Mouse (Mus musculus) CD8-positive naive resting alpha-beta T cell, adult 2 months (primary cell): ENCODE results near the gene Tenm3.

Experiments used
- DNase-seq, 2 experiments: peaks; one replicate each; pipeline ENCODE4 v3.0.0; 2022; ENCODE audit warnings: low read depth in 2 of 2, low spot score in 2 of 2

Gene Tenm3

DNA sequence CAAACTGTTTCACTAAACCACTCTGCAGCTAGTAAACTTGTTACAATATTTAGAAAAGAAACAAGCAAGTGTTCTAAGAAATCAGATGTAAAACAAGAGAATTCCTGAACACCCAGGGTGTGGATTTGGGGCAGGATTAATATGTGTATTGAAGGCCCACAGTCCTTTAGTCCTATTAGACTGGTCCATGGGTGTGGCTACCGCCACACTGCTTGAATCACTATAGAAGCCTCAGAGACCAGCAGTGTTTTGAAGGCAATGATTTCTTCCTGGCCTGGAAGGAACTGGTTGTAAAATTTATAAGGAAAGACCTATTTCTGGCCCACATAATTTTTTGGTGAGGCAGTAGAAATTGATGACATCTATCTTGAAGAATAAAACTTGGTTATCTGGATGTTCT is 33.1 kb downstream of the Tenm3 start:
- no peak for DNase-seq

DNA sequence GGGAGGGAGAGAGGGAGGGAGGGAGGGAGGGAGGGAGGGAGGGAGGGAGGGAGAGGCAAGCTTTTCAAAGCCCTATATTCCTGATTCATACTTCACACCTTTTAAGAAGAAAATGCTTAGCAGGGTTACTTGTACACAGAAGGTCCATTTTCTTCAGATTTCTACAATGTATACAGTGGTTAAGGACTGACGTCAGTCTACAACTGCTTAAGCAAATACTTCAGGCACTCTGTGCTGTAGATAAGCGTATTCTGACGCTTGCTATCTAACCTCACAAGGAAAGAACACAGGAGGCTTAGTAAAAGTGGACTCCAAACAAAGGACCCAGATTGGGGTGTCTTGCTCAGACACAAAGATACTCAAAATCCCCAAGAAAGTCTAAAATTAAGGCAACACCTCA is 34.6 kb downstream of the Tenm3 start:
- no peak for DNase-seq

DNA sequence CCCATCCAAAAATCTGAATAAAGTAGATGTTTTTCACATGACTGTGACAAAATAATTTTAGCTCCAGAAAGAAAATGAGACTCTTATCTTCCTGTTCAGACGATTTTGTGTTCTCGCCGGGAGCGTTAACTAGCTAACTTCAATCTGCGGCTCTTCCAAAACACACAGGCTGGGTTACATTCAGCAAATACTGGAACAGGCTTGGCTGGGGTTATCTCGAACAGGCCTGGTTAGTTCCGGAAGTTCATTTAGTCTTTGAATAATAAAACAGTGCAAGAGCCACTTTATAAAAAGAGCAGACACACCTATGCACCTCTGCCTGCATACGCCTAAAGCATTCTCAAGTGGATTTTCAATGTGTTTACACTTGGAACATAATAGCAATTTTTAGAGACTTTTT is 40.7 kb downstream of the Tenm3 start:
- DNase-seq = no peak

DNA sequence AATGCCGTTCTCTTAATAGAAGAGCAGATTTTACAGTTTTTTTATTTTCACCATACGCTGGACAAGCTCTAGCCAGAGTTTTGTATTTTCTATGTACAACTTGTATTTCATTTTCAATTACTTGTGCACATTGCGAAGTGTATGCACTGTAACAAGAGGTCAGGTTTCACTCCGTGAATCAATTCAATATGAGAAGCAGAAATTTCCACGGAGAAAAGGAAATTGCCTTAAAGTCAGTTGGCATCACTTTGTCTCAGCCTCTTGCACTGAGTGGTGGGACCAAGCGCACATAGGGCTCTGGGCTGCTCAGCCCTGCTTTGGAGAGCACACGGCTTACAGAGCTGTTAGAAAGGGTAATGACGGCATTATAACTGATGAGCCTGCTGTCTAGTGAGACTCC is 41.5 kb downstream of the Tenm3 start:
- no peak for DNase-seq

DNA sequence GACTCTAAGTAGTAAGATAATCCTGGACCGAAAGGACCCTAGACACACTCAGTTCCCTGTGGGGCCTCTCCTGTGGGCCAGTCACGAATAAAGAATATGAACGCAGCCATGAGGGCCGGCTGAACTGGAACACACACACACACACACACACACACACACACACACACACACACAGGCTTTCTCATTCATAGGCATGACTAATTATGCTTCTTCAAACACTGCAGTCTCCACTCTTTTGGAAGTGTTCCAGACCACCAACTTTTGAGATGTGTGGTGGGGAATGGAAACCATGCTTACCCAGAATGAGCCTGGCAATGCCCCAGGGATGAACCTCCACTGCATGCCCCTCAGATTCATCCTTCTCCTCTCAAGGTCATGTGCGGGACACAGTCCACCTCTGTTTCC is 45.8 kb downstream of the Tenm3 start:
- no peak for DNase-seq

DNA sequence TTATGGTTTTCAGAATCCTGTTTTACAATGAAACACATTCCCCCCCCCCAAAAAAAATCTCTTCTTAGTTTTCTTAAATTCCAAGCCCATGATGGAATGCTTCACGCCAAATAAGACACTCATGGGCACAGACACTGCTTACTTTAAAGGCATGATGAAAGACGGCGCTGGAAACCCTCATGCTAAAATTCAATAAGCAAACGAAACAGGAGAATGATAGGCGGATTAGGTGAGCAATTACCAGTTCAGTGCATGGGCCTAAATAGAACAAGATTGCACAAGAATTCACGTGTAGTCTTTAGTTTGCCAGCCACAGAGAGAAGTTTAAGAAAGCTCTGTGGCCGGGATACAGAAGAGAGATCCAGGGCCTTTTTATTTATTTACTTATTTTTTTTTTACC is 49.5 kb downstream of the Tenm3 start:
- no peak for DNase-seq

DNA sequence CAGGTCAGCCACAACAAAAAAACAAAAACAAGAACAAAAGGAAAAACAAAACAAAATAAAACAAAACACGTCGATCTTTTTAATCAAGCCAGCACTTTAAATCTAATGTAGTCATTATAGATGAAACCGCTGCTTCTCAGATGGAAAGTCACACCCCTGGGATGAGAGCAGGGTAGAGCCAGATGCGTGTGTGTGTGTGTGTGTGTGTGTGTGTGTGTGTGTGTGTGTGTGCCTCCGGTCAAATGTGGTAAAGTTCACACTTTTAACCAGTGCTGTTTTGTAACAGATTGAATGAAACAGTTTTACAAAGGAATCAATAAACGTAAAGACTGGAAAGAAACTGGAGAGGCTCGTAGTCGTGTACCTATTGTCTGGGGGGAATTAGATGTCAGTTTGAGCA is 50.0 kb downstream of the Tenm3 start:
- DNase-seq = no peak

DNA sequence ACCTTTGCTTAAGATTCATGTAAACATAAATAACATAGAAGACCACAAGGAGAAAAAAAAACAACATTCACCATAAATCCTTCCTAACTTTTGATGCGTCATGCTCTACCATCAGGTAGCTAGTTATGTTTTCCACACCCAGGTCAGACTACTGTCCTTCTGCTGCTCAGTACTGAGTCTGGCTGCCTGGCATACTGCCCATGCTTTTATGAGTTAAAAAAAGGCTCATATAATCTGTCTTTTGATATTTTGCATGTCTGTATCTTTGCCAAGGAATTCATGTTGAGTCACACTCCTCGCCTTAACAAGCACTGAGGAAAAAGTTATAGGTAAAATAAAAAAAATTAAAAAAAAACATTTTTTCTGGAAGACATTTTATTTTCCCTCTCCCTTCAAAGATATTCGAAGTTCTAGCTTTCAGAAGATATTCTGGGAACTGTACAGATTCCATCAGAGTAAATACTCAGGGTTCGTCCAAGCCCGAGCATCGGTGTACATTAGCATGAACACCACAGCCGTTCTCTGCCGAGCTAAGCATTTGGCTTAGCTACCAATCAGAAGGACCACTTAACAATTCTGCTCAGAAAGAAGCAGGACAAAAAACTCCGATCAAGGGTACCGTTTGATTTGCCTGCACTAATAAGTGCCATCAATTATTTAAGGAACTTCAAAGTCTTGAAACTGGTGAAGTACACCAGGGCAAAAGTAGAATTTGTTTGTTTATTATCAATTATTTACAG is 51.0 kb downstream of the Tenm3 start:
- no peak for DNase-seq

DNA sequence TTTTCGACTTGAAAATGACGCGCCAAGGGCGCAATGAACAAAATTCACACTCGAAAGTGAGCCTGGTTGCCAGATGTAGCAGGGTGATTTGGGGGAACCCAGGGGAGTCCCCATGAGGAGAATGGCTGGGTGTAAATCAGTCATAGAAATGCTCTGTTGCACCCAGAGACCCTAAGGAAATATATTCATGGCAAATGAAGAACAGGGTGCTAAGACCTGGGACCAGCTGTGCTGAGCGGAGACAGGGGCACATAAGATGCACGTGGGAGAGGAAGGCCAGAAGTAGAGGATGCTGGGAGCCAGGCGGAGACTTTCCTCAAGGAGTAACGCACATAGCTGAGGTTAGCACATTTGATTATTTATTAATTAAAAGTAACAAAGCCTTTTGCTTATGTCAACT is 60.4 kb downstream of the Tenm3 start:
- DNase-seq = no peak

DNA sequence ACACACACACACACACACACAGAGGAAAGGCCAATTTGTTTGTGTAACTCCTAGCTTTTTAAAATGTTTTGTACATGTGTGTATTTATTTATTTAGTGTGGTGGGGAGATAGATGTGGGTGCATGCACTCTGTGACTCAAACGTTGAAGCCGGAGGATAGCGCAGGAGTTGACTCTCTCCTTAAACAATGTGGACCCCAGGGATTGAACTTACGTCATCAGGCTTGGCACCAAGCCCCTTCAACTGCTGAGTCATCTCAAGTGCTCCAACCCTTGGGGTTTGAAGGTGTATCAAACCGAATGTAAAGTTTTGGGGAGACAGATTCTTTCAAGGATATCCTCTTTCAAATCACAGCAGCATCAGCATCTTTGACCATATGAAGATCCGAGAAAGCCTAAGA is 63.1 kb downstream of the Tenm3 start:
- no peak for DNase-seq

DNA sequence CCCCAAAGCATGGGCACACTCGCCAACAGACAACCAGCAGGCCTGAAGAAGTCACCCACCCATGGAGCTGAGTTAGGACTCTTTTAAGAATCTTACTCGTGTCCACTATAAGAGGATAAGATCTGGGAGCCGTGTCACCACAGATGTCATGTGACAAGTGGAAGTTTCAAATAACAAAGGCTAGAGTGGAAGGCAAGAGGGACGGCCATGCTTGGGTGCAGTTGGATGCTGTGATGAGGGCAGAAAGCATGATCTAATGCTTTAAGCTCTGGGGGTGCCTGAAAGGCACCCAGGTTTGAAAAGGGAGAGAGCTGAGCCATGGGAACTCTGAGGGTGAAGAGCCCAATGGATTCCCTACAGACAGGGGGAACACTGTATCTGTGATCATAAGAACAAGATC is 64.6 kb downstream of the Tenm3 start:
- DNase-seq = no peak

DNA sequence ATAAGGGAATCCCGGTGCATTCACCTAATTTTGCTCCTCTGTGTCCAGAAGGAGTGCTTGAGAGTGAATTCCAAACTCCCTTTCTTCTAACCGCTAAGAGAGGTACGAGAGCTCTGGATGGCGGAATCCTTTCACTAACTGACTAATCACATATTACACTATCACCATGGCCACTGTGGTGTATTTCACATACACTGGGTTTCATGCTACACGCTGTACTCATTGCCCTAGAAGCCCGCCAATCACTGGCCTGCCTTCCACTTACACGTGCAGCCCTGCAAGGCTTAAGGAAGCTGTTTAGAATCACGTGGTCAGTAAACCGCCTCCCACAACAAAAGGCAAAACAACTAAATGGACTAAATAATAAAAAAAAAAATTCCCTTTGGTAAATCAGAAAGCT is 67.7 kb downstream of the Tenm3 start:
- no peak for DNase-seq

DNA sequence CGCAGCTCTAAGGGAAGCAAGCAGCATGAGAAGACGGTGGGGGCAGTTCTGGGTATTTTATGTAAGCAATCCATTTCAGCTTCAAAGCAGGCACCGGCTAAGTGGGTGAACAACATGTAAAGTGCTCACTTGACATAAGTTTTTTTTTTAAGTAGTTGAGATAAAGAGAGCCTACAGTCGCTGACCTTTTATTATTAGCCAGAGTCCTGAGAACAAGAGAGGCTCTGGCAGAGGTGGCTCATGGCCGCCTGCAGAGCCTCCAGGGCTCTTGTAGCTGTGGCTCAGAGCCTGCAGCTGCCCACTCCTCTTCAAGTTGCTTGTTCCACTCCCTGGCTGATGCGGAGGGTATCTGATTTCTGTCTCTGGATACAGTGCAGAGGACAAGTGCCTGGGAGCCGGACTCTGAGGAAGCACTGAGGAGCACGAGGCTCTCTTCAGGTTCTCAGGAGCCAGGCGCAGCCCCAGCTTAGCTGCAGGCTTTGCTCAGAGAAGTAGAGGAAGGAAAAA is 68.2 kb downstream of the Tenm3 start:
- no peak for DNase-seq

DNA sequence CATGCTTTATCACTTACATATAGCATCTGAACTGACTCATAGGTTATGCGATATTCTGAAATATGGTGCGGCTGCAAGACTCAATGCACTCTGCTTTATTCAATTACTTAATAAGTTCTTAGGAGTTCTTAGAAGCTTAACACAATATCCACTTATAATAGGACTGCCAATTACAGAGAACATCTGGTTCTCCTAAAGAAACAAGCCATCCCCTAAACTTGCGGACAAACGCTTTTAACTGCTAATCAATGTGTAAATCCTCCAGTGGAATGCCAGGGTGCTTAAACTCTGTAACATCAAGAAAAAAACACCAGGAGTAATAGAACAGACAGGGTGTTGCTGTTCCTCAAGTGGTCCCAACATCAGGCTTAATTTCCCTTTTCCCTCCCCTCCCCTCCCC is 68.9 kb downstream of the Tenm3 start:
- DNase-seq = no peak

DNA sequence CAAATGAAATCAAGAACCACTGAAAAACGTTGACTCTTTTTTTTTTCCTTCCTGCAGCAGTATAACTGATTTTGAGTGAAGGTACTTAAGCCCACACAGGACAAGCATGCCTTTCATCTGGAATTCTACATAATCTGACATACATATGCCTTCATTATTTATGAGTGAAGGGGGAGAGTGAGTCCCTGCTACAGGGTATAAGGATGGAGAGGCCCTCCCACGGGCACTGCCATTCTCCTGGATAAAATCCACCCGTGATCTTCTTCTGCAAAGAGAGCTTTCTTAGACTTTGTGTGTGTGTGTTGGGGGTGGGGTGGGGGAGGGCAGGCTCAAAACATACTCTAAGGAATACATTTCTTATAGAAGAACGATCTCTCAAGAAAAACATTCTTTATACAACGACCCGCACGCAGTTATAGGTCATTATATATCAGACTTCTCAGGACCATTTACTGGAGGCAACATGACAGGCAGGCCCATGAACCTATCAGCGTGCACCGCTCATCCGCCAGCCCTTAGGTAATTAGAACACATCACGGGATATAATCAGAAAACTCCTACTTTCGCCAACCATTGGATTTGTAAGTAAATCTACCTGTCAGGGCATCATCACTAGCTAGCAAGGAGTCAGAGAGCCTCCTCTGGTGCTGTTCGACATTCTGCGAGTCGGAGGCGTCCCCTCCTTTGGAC is 77.1 kb downstream of the Tenm3 start:
- DNase-seq = no peak

DNA sequence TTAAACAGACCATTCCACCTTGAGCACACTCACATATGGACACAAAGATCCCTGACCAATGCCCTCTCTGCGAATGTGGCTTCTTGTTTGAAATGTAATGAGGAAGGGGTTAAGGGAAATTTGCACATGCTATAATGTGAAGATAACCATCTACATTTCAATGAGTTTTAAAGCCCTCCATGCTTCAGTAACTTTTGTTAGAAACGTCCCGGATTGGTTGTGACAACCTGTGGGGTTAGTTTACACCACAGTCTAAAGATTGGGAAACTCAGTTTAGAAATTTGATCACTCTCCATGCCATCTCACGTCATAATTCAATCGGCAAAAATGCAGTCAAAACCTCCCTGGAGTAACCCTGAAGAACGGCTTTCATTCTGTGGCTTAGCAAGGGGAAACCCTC is 78.5 kb downstream of the Tenm3 start:
- no peak for DNase-seq

DNA sequence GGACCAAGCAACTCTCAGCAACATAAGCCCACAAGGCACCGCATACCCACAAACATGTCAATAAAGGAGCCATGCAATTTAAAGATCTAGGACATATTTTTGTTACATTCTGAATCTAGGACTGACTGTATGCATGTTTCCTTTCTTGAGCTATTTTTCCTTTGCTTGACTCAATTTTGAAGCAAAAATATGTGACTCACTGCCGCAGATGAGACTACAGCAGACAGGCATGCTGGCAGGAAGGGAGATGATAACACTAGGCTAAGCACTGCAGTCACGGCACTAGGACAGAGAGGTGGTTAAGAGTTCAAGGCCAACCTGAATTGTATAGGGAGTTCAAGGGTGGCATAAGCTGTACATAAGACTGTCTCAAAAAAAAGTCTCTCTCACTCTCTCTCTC is 79.7 kb downstream of the Tenm3 start:
- no peak for DNase-seq

DNA sequence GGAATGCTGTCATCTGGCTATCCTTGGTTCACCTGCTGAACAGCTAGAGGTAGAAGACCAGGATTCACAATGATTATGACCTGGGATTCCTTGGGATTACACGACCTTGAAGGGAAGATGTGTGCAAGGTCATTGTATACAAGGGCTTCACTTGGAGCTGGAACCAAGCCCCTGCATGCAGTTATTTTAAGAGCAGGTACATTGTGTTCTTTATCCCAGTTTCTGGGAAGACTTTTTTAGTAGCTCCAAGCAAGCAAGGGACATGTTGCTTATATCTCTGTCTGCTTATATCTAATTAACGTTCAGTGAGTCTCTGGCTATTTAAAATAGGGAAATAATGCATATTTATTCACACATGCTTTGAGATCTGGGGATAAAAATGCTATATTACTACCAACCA is 86.9 kb downstream of the Tenm3 start:
- no peak for DNase-seq

DNA sequence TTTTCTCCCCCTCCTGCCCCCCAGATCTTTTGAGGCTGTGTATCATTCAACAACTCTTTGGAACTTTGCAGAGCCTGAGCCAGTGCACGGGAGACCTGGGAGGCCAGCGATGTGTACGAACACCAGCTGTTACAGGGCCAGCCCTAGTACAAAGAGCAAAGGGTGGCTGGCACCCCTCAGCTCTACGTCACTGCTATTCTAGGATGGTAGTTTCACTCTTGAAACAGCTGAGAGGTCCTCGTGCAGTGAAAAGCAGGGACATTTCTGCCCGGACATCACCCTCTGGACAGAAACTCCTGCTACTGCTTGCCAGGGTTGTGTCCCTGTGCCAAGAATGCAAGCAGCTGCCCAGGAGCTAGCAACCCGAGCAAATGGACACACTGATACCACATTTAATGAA is 88.3 kb downstream of the Tenm3 start:
- DNase-seq = no peak

DNA sequence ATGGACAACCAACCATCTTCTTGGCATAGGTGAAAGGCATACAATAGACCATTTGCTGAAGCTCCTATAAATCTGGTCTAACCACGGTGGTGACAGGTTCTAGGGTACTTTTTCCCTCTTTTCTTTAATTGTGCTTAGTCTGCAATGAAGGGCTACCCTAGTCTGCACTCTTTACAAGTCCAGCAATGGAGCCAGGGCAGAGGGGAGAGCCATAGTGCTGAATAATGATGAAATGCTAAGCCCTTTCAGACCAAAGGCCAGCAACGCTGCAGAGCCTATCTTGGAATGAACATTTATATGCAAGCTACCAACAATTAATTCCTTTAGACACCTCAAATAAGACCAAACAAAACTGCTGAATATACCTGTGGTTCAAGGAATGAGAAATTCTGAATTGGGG is 88.8 kb downstream of the Tenm3 start:
- DNase-seq = no peak

DNA sequence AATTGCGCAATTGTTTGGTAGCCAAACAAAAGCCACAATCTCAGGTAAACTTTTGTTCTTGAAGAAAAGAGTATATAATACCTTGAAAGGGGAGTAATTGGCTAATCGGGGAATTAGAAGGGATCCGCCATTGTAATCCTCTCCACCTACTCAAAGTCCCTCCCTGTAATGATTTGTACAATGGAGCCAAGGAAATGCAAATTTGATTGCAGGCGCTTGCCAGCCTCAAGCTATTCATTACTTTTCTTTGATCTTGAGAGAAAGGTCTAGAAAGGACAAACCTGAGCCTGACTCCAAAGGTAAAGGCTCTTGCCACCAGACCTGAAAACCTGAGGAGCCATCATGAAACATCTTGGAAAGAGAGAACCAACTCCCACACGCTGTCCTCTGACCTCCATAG is 91.8 kb downstream of the Tenm3 start:
- no peak for DNase-seq

DNA sequence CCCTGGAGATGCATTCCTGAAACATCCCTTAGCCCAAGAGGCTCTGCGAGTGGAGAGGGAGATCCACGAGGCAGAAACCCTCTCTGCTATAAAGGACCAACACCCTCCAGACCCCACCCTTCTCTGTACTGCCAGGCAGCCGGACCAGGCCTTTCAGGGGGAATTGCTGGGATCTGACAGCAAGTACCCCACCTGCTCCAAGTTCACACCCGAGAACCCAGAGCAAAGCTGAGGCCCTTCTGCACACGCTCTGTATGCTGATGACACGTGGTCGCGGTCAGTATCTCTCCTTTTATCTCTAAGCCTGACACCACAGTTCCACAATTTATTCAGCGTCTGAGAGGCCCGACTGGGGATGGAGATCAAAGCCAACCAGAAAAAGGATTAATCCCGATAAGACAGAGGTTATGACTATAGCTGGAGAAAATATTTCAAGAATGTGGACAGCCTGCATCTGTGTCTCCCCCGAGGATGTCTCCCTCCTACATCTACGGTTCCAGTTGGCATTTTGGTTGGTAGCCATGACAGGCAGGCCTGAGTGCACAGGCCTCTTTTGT is 95.2 kb downstream of the Tenm3 start:
- no peak for DNase-seq

DNA sequence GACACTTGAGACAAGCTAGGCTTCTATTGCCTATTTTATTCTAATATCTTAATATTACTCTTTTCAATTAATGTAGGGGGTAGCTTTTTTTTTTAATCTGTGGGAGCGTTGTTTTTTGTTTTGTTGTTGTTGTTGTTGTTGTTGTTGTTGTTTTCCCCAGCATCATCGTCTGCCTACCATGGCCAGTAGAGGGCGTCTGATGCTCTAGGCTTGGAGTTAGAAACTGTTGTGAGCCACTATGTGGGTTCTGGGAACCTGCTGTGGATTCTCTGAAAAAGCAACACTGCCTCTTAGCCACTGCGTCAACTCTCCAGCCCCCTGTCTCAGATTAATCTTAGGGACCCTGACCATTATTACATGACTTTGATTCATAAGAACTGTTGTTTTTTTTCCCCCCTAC is 99.8 kb downstream of the Tenm3 start:
- no peak for DNase-seq
